Mouse (Mus musculus): Measurements from ENCODE around the gene Pomp.
A peak's percentile ranks its signal among the peaks of the same experiment; 100 is the strongest.

GRCm38 (mm10) chr5:147918044-147918846 lies 58.0 kb downstream of the Pomp start:
- TF ChIP-seq CTCF (IDR thresholded peaks at IDR 0.05; ENCODE audit: low read depth): no peak
- peak; percentile 79 for TF ChIP-seq EP300 (IDR thresholded peaks at IDR 0.05; ENCODE audit: low read depth)
